Mouse (Mus musculus): ENCODE measurements around the gene Cfap97d2. TPM values are rescaled to one million over a fixed set of nuclear protein-coding genes. Genes with fewer than 3 reads are reported as not detected.

Gene Cfap97d2
- 0.30 and 1.0 TPM in 2 replicates for polyA plus RNA-seq (2015; fragmentation: Nextera tagmentation; extraction: Ambion mirVana)

GRCm38 (mm10) chr8:13705668-13706067, at the start of gene Cfap97d2:
Gene Cfap97d2 (plus strand): TSS chr8:13705889.

GRCm38 (mm10) chr8:13677413-13677883, 28.2 kb upstream of the Cfap97d2 start, which contains the start of gene Rasa3:
Gene Rasa3 (minus strand): TSS chr8:13677603.

GRCm38 (mm10) chr8:13756982-13757804, 51.5 kb downstream of the Cfap97d2 start, which contains the start of gene Cdc16:
Gene Cdc16 (plus strand): TSS chr8:13757676.

GRCm38 (mm10) chr8:13785250-13785763, 79.6 kb downstream of the Cfap97d2 start, which contains the start of gene Upf3a:
Gene Upf3a (plus strand): TSS chr8:13785615.

Other genes with a start within 250 kb of the Cfap97d2 start
- 147 and 190 TPM in 2 replicates for gene Gas6, start 211.4 kb upstream of the Cfap97d2 start, polyA plus RNA-seq (2015; fragmentation: Nextera tagmentation; extraction: Ambion mirVana)
- gene 1700029H14Rik, start 143.4 kb upstream of the Cfap97d2 start, polyA plus RNA-seq (2015; fragmentation: Nextera tagmentation; extraction: Ambion mirVana): not detected in 2 replicates
- 13.3 and 20.5 TPM in 2 replicates for gene Rasa3, start 28.3 kb upstream of the Cfap97d2 start, polyA plus RNA-seq (2015; fragmentation: Nextera tagmentation; extraction: Ambion mirVana)
- 92.3 and 95.3 TPM in 2 replicates for gene Cdc16, start 51.8 kb downstream of the Cfap97d2 start, polyA plus RNA-seq (2015; fragmentation: Nextera tagmentation; extraction: Ambion mirVana)
- 30.0 and 38.7 TPM in 2 replicates for gene Upf3a, start 79.7 kb downstream of the Cfap97d2 start, polyA plus RNA-seq (2015; fragmentation: Nextera tagmentation; extraction: Ambion mirVana)
- not detected in 2 replicates for gene AF366264, start 132.5 kb downstream of the Cfap97d2 start, polyA plus RNA-seq (2015; fragmentation: Nextera tagmentation; extraction: Ambion mirVana)
- gene Champ1, start 163.8 kb downstream of the Cfap97d2 start, polyA plus RNA-seq (2015; fragmentation: Nextera tagmentation; extraction: Ambion mirVana): 12.6 and 15.4 TPM in 2 replicates
- gene Coprs, start 184.4 kb downstream of the Cfap97d2 start, polyA plus RNA-seq (2015; fragmentation: Nextera tagmentation; extraction: Ambion mirVana): 45.1 and 61.6 TPM in 2 replicates